Mouse (Mus musculus) brain, embryonic 18.5 days (tissue): ENCODE measurements around the gene Thap3.

Source experiments
- DNase-seq: peaks from one replicate; pipeline ENCODE4 v3.0.0-alpha.2; 2012; ENCODE audit warnings: low read depth, low spot score

The Thap3 gene

DNA sequence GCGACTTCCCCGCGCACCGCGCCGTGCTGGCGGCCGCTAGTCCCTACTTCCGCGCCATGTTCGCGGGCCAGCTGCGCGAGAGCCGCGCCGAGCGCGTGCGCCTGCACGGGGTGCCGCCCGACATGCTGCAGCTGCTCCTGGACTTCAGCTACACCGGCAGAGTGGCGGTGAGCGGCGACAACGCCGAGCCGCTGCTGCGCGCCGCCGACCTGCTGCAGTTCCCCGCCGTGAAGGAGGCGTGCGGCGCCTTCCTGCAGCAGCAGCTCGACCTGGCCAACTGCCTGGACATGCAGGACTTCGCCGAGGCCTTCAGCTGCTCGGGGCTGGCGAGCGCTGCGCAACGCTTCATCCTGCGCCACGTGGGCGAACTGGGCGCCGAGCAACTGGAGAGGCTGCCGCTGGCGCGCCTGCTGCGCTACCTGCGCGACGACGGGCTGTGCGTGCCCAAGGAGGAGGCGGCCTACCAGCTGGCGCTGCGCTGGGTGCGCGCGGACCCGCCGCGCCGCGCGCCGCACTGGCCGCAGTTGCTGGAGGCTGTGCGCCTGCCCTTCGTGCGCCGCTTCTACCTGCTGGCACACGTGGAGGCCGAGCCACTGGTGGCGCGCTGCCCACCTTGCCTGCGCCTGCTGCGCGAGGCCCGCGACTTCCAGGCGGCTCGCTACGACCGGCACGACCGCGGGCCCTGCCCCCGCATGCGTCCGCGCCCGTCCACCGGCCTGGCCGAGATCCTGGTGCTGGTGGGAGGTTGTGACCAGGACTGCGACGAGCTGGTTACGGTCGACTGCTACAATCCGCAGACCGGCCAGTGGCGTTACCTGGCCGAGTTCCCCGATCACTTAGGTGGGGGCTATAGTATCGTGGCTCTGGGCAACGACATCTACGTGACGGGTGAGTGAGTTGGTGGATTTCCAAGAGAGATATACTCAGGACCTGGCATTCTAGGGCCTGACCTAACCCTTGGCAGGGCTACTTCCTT is 20.6 kb upstream of the Thap3 start:
- DNase-seq: no peak

GRCm38 (mm10) chr4:152008622-152009075 is 19.9 kb upstream of the Thap3 start, which contains the start of gene Klhl21:
Klhl21 (plus strand) TSS chr4:152008803.
- DNase-seq: peak; percentile 69

- DNase-seq: no peak
These were observed 19.3 kb upstream of the Thap3 start for GRCm38 (mm10) chr4:152008148-152008500.

GRCm38 (mm10) chr4:152007481-152008147 is 18.8 kb upstream of the Thap3 start:
- no peak for DNase-seq

GRCm38 (mm10) chr4:152006812-152007211 is 18.0 kb upstream of the Thap3 start:
- DNase-seq: no peak

DNA sequence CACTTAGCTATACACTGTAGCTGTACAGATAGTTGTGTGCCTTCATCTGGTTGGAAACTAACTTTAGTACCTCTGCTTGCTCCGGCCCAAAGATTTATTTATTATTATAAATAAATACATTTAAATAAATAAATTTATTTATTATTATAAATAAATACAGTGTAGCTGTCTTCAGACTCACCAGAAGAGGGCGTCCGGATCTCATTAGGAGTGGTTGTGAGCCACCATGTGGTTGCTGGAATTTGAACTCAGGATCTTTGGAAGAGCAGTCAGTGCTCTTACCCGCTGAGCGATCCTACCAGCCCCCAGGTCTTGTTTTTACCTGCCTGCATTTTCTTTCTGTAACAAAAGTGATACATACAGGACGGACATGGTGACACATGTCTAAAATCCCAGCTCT is 17.3 kb upstream of the Thap3 start:
- DNase-seq: no peak

GRCm38 (mm10) chr4:152002063-152002462 is 13.3 kb upstream of the Thap3 start:
- DNase-seq: no peak

DNA sequence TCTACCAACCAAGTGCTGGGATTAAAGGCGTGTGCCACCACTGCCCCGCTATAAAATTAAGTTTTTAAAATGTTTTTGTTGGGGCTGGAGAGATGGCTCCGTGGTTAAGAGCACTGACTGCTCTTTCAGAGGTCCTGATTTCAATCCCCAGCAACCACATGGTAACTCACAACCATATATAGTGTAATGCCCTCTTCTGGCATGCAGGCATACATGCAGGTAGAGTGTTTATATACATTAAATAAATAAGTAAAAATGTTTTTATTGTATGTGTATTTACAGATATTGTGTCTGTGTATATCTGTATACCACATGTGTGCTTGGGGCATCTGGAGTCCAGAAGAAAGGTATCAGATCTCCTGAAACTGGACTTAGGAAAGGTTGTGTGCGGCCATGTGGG is 12.5 kb upstream of the Thap3 start:
- no peak for DNase-seq

GRCm38 (mm10) chr4:152000906-152001305 is 12.1 kb upstream of the Thap3 start:
- no peak for DNase-seq

DNA sequence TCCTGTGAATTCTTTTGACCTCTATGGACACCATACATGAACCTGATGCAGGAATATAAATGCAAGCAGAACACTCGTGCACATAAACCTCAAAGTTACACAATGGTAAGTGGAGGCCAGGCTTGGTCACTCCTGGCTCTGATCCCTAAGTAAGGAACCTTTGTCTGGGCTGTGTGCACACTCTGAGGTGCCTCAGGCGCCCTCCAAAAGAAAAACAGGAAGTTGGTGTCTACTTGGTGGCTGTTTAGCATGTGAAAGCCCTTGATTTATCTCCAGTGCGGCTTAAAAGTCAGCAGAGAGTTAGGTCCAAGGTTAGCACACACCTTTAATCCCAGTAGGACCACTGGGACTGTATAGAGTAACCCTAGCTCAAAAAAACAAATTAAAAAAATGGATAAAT is 10.7 kb upstream of the Thap3 start:
- no peak for DNase-seq

DNA sequence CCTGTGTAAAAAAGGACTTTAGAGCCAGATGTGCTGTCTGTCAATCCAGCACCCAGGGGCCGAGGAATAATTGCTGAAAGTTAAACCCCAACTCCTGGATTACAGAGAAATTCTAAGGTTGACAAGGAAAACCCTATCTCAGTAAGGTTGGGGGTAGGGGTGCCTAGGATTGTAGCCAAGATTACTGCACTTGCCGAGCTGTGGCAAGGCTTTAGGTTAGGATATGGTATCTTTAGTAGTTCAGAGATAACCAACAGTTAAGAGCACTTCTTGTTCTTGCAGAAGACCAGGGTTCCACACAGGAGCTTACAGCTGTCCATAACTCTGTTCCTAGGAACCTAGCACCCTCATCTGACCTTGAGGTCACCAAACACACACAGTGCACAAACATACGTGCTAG is 8.9 kb upstream of the Thap3 start:
- no peak for DNase-seq

GRCm38 (mm10) chr4:151996951-151997222 is 8.1 kb upstream of the Thap3 start:
- DNase-seq: no peak

GRCm38 (mm10) chr4:151996173-151996950 is 7.6 kb upstream of the Thap3 start, which contains the start of gene Phf13:
Phf13 (minus strand) TSS chr4:151996258.
- DNase-seq: peak; percentile 98

DNA sequence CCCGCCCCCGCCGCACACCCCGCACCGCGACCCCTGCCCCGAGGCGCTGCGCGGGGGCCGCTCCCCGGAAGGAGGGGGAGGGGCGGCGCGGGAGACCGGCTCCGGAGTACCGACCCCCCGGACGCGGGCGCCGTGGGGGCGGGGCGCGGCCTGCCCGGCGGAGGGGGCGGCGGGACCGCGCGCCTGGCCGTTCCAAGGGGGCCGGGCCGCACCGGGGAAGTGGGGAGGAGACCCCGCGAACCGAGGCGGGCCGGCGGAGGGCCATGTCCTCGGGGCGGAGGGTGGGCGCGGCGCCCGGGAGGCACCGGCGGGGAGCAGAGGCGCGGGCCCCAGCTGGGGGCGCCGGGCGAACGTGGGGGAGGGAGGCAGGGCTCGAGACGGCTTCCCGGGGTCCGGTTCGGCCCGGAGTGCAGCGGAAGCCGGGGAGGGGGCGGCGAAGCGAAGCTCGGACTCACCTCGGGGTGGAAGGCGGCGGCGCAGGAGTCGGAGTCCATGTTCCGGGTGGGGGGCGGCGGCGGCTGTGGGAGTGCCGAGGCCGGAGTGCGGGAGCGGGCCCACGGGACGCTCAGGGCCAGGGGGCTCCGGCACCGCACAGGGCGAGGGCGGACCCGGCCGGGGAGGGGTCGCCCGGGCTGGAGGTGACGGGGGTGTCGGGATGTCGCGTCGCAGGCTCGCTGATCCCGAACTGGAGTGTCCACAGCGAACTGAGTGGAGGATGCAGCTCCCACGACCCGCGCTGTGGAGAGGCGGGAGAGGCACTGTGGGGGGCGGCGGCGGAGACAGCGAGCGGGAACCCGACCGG is 6.8 kb upstream of the Thap3 start:
- no peak for DNase-seq

DNA sequence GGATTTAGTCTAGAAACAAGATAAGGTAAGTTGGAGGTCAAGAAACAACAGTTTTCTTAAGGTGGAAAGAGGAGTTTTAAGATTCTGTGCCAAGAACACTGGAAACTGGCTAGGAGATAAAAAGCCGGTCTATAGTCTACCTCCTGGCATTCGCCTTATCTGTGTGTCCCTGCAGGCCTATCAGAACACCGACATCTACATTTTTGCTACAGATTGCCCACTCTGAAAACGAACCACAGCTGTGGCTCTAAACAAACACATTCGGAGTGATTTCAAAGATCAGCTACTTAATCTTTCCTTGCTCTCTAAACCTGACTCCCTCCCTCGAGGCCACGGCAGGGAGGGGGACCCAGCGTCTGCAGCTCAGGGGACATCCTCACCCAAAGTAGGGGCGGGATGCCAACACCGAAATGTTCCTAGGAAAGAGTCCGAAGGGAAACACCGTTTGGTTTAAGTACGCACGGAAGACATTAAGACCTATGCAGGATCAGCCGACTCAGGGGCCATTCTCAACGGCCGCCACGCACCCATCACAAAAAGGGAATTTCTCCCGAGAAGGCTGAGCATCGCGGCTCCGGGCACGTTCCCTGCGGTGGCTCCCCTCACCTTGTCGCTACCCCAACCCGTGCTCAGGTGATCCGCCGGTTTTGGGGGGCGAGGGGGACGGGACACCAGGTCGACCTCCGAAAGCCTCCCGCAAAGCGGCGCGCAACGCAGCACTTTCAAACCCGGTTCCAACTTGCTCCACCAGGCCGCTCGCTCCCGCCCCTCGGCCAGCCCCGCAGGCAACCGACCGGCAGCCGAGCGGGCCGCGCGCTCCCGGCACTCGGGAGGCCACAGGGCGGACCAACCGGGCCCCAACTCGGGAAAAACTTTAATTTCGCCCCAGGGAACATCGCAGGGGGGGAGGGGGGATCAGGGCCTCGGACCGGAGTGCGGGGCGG is 5.7 kb upstream of the Thap3 start:
- DNase-seq: no peak

- DNase-seq: no peak
These were observed 4.2 kb upstream of the Thap3 start for GRCm38 (mm10) chr4:151993035-151993434.

DNA sequence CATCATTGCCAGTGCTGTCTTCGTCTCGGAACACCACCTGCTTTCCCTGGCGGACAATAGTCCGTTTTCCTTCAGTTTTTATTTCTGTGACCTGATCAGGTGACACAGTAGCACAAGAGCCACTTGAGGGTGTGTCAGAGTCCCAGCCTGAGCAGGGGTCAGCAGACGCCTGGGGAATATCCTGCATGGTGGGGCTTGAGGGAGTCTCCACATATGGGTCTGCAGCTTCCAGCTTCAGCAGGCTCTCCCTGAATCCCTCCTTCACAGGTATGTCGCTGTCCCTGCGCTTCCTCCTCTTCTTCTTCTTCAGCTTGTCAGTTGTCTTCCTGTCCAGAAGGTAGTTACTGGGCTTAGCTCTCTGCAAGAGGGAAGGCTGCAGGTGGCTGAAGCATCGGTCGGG is 3.3 kb upstream of the Thap3 start:
- no peak for DNase-seq

DNA sequence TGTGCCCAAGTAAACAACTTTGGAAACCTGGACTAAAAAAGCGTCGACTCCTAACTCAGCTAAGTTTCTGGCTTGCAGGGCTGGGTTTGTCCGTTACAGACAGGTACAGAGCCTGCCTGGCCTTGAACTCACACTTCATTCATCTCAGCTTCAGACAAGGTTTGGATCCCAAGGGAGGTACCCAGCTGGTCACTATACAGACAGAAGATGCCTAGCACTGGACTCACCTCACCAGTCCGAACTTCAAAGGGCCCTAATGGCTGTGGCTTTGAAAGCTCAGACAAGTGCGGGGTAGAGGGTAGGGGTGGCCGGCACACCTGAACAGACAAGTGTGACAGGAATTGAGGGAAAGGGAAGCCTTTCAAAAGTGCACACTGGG is 302 bp upstream of the Thap3 start:
- no peak for DNase-seq

- DNase-seq: no peak
These were observed 819 bp downstream of the Thap3 start for GRCm38 (mm10) chr4:151988014-151988341.

- DNase-seq: no peak
These were observed 2.1 kb downstream of the Thap3 start for GRCm38 (mm10) chr4:151986650-151987049.
